Mouse (Mus musculus) adrenal gland, adult 8-10 months (tissue): Measurements from ENCODE around the gene Ftl1. TPM values are rescaled to one million over a fixed set of nuclear protein-coding genes. Genes with fewer than 3 reads are reported as not detected.
"Not testable (repeated sequence)": the region's sequence is repeated elsewhere in the genome, so short reads cannot be mapped to it uniquely, and the experiment has no call there.

Source experiments
- DNase-seq: peaks from one replicate; pipeline ENCODE4 v3.0.0; 2022
- total RNA-seq, 4 experiments: library from RNA; stranded (reverse); gene quantifications; 2 replicates each; pipeline ENCODE4 v1.2.4; 2022

Ftl1 gene
- total RNA-seq, result 1,000 to 10,000 TPM; 1,223 to 1,354 (median 1,306) TPM

DNA sequence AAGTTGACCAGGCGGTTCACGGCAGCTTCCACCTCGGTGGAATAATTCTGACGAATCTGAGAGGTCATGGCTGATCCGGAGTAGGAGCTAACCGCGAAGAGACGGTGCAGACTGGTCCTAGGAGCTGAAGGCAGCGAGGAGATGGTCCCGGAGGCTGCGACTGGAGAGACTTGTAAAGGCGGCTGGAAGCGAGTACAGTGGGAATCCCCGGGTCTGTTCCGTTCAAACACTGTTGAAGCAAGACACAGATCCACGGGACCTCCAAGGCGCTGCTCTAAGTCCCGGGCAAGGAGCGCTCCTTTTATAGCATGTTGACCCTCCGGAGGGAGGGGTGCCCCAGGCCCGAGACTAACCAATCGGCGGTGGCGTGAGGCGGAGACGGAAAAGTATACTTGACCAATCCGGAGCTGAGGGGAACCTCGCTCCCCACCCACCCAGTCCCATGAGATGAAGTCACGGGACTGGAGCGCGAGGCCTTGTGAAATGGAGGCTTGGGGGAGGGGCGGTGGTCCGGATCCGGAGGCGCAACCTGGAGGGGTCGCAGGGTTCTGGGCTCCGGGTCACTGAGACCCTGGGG is at the start of gene Ftl1:
Gene Ftl1 (minus strand): TSS at position 321 of the 577 bp plus-strand sequence.
- peak; percentile 98 for DNase-seq

DNA sequence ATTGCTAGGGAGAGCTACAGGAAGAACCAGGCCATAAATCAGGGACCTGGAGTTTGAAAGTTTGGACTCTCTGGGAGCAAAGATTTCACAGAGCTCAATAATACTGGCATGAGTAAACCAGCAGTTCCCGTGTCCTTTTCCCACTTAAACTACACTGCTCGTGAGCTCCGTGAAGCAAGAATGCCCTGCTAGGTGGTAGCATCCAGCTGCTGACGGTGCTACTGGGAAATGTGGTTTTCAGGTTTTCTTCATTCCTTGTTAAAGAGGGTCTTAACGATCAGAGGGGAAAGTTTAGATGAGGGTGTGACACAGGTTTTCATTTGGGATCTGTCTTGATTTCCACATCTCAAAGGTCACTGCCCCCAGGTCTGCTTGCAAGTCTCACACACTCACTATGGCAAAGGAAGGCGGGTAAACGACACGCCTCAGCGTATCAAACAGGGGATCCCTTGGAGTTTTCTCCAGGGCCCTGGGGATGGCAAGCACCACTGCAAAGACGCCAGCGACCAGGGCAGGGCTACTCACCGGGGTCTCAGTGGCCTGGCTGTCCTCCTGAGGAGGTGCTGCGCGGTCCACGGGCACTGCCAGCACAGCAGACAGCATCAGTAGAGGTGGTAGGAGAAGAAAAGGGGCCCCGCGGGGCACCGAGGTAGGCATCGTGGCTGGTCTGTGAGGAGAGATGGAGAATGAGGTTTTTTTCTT is 49.6 kb upstream of the Ftl1 start:
- DNase-seq, result no peak

DNA sequence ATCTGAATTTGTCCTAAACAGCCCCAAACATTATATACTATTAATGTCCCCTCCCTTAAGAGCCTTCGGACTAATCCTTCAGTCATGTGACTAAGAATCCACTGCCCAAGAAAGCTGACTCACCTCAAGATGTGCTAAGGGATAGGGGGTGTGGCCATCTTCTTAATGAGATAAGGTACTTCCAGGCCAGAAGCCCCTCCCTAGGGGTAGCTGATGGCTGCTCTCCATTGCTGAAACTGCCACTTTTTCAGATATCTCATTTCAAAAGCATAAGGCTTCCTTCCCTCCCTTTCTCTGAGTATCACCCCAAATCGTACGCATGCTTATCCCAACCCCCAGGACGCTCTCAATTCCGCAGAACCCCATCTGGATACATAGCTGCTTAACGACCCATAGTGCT is 48.9 kb upstream of the Ftl1 start:
- DNase-seq, result no peak

DNA sequence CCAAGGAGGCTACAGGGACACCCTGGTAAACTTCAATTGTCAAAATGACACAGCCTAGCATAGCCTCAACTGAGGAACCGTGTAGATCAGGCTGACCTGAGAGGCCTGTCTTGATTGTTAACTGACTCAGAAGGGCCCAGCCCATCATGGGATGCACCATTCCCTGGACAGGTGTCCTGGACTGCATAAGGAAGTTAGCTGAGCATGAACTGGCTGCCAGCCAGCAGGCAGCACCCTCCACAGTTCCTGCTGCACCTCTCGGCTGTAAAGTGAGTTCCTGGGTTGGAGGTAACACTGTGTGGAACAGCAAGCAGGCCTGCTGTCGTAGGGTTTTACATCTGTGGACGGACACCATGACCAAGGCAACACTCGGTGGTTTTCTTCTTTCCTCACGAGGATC is 47.9 kb upstream of the Ftl1 start:
- no peak for DNase-seq

DNA sequence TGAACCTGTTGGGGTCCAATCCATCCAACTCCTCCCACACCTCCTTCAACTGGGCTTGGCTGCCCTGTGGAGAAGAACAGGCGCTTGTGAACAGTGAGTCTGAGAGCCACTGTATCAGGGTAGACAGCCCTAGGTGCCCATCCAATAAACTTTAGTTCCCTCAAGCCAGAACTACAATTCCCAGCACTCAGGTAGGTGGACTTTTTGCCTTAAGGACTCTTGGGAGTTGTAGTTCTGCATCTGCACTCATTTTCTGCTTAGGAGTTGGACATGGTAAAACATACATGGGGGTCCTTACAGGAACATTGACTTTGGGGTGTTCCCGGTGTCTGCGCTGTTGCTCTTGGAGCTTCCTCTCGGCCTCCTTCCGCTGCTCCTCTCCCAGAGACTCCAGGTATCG is 38.7 kb upstream of the Ftl1 start:
- no peak for DNase-seq

DNA sequence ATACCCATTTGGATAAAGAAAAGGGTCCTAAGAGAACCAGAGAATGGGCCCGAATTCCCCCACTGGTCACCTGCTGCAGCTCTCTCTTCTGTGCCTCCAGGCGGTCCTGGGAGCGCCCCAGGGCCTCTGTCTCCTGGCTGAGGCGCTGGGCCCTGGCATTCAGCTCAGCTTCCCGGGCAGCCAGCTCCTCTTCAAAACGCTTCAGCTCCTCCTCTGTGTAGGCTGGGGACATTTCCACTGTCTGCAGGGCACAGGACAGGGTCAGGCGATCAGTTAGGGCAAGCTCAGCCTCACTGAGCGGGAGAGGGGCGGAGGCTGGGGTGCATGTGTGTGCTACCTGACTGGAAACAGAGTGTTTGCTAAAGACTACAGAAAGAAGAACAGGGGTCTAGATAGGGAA is 34.9 kb upstream of the Ftl1 start:
- DNase-seq, result no peak

DNA sequence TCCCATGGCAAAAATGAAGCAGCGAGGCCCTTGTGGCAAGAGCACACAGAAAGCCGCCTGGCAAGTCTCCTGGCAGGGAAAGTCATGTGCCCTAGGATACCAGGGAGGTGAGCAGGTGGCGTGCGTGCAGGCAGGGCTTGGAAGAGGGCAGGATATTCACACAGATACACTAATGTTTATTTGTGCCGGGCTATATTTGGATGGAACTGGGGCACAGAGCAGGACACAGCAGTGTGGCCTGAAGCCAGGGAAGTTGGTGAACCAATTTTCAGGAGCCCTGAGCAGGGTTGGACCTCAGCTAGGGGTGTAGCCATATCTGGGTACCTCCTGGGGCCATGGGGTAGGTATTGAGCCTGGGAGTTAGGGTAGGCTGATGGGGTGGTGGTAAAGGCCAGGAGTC is 33.3 kb upstream of the Ftl1 start:
- no peak for DNase-seq

DNA sequence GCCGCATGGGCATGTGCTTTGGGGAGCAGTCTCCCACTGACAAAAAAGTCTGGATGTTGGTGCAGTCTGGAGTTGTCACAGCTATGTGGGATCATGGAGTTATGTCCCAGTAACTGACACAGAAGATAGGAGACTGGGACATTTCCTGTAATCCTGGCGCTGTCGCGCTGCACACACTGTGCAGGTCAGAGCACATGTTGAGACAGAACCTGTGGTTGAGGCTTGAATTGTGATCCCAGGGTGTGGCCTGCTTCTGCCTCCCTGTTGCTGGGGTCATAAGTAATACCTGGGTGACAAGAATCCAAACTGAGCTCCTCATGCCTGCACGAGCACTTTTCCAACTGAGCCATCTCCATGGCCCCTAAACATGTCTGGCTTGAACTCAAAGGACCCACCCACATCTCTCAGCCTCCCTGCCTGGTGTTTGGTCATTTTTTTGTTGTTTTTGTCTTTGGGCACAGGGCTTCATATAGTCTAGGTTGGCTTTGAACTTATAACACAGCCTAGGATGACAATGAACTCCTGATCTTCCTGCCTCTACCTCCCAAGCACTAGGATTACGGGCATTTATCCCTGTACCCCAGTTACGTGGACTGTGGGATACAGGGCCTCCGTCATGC is 32.7 kb upstream of the Ftl1 start:
- no peak for DNase-seq

DNA sequence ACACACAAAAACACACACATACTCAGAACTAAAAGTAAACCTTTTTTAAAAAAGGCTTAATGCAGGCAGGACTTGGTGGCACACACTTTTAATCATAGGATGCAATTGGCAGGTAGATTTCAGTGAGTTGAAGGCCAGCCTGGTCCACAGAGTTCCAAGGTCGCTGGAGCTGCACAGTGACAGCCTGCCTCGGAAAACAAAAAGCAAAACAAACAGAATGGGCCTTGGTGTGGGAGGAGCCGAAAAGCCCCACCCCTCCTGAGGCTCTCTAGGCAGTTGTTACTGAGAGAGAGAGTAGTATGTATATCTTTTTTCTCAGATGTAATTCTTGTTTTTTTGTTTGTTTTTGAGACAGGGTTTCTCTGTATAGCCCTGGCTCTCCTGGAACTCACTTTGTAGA is 31.6 kb upstream of the Ftl1 start:
- DNase-seq, result peak; percentile 62

DNA sequence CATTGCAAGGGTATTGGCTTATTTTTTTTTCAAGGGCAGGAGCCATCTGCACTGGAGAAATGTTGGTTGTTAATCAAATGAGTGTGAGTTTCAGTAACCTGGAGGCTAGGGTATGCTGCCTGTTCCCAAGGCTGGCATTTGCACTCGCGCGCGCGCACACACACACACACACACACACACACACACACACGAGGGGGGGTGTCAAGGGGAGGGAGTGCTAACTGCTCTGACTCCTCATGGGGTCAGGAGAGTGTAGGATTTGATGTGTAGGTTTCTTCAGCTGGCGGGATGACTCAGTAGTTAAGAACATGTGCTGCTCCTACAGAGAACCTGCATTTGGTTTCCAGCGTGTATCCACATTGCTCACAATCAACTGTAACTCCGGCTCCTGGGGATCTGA is 31.1 kb upstream of the Ftl1 start:
- no peak for DNase-seq

DNA sequence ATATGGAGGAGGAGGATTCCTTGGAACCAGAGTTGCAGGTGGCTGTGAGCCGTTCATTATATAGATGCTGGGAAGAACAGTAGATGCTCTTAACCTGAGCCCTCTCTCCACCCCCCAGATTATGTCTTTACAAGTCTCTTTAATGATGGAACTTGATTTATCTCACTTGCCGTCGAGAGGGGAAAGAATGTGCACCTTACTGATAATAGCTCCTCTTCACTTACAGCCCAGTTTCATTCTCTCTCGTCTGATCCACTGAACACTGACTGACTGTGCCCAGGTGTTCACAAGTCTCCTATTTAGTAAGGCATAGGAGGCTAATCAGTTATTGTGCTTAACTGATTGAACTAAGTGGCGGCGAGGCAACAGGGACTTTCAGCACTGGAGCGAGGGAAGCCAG is 29.9 kb upstream of the Ftl1 start:
- no peak for DNase-seq

DNA sequence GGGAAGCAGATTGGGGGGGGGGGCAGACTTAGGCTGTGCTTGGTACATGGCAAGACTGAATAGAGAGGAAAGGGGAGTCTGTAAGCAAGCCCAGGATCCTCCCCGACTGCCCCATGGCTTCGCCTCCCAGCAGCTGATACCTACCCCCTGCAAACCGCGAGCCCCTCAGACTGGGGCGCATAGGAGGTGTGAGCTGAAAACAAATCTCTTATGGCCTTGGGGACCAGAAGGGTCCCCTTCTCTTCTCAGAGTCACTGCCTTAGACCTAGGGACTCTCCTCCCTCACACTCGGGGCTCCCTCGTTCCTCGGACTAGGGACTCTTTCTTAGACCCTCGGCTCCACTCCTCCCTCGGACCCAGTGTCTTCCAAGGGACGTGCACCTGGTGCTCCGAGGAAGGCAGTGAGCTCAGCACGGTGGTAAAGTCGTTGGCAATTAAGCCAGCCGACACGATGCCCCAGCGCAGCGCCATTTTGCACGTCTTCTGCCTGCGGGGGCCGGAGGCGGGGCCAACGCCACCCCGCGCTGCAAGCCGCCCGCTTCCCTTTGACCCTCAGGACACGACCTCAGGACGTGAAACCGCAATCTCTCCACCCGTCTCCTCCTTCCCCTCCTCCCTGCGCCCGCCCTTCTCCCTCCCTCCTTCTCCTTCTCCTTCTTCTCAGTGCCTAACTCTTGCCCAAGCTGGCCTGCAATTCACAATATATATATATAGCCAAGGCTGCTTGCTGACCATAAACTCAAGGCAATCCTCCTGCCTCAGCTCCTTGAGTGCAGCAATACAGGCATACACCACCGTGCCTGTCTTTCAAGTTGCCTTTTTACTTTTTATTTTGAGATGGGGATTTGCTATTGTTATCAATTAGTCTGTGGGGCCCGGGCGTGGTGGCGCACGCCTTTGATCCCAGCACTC is 28.9 kb upstream of the Ftl1 start, which contains the start of gene Dhdh:
Gene Dhdh (minus strand): TSS at position 513 of the 912 bp plus-strand sequence.
- peak; percentile 80 for DNase-seq

DNA sequence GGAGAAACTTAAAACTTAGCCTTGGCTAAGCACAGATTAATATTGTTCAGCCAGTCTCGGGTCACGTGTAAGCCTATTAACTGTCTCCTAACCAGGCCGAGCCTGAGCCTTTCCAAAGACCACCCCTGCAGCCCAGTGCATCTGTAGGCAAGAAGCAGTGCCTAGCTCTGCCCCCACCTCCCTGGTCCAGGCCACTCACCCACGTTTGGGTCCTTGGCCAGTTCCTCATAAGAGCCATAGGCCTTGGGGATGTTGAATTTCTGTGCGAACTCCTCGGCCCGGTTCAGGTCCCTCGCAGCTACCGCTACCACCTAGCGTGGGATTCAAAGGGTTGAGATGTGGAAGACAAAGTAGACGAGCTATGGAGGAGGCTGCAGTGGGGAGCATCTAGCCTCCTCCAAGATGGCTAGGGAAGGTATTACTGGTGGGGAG is 28.2 kb upstream of the Ftl1 start:
- DNase-seq, result no peak

DNA sequence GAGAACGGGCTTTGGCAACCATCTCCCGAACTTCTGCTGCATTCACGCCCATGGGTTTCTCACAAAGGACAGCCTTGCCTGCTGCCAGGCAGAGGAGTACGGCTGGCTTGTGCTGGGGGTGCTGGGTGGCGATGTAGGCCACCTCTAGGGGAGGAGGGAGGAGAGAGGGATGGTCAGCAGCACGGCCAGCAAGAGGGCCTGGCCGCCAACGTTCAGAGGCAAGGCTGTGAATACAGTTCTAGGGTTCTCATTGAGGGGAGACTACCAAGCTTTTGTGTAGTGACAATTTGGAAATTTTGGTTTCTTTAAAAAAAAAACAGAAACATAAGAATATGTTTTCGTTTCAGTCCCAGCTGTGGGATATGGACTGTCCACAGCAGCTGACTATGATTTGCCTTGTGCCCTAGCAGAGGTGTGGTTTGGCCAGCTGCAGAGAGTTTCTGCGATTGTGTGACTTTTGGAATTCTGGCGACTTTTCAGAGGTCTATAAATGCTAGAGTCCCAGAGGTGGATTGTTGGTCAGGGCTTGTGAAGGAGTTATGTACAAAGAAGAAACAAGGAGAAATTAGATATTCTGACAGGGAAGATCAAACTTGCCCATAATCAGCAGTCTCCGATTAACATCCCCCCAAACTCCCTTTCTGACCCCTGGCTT is 27.2 kb upstream of the Ftl1 start, which contains the start of gene Gm45808:
Gene Gm45808 (minus strand): TSS at position 51 of the 655 bp plus-strand sequence.
- DNase-seq, result no peak

DNA sequence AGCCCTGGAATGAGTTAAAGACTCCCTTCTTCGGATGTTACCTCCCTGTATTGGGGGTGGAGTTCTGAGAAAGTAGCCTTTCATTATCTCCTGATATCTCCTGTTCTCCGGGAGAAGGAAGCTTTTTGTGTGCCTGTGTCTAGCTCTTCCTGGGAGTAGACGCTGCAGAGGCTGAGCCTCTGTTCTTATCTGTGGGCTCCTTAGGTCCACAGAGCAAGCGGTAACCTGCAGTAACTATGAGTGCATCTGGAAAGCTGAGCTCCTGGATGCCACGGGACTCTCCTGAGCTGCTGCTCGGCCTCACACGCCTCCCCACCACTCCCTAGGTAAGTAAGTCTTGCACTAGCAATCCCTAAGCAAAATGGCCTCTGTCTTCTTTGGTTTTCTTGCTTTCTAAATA is 26.5 kb upstream of the Ftl1 start:
- no peak for DNase-seq

DNA sequence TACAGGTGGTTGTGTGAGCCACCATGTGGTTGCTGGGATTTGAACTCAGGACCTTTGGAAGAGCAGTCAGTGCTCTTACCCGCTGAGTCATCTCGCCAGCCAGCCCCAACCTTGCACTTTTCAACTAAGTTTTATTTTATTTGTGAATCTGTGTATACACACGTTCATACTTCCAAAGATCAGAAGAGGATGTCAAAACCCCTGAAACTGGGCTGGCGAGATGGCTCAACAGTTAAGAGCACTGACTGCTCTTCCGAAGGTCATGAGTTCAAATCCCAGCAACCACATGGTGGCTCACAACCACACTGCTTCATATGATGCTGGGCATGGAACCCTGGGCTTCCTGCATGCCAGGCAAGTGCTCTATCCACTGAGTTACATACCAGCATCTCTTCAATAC is 25.3 kb upstream of the Ftl1 start:
- not testable (repeated sequence) for DNase-seq

DNA sequence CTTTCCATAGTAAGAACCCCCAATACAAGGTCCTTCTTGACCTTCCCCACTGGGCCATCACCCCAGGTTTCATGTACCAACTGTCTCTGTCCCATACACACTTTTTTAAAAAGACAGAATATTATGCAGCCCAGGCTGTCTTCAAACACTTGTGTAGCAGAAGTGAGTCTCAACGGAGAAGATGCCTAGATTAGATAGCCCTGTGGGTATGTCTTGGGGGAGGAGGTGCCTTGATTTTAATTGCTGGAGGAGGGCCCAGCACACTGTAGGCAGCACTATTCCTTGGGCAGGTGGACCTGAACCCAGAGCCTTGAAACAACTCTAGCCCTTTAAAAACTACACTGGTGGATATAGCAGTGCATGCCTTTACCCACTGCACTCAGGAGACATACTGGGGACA is 22.5 kb upstream of the Ftl1 start:
- no peak for DNase-seq

DNA sequence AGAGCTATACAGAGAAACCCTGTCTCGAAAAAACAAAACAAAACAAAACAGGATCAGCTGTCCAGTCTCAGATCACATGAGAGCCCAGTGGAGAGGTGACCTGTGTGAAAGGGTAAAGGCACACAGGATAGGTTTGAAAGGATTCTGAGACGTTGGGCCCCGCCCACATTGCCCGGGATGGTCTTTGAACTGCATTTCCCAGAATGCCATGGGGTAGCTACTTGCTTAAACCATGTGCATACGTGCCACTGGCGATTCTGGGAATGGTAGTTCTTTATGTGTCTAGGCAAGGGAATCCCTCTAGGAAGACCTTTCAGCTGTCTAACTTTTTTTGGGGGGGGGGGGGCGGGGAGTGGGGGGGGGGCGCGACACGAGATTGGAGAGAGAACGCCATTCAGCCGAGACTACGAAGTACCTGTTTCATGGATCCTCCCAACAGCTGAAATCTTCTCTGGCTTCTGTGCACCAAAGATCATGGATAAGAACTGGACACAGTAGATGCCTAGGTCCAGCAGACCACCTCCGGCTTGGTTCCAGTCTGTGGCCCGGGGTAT is 21.8 kb upstream of the Ftl1 start, which contains the start of gene Tulp2:
Gene Tulp2 (plus strand): TSS at position 504 of the 554 bp plus-strand sequence.
- no peak for DNase-seq

DNA sequence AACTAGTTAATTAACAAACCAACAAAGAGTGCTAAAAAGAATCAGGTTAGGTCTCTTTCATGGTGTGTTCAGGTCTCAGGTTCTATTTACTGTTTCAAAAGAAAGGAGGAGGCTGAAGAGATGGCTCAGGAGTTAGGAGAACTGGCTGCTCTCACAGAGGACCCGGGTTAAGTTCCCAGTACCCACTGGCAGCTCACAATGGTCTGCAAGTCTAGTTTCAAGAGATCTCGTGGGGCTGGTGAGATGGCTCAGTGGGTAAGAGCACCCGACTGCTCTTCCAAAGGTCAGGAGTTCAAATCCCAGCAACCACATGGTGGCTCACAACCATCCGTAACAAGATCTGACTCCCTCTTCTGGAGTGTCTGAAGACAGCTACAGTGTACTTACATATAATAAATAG is 20.6 kb upstream of the Ftl1 start:
- DNase-seq, result not testable (repeated sequence)

DNA sequence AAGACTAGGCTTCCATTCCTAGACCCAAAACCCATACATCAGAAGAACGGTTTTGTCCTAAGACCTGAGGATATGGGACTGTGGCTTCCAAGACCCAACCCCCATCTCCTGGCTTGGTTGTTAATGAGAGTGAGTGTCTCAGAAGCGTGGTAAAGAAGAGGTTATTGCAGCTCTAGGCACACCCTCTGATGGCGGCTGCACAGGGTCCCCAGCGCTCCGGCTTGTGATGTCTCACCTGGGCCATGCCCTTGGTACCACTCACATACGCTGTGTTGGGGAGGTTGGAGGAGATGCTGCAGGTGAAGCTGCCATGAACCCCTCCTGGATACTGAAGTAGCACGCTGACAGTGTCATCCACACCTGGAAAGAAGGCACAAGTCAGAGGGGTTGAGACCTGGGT is 19.1 kb upstream of the Ftl1 start:
- no peak for DNase-seq

DNA sequence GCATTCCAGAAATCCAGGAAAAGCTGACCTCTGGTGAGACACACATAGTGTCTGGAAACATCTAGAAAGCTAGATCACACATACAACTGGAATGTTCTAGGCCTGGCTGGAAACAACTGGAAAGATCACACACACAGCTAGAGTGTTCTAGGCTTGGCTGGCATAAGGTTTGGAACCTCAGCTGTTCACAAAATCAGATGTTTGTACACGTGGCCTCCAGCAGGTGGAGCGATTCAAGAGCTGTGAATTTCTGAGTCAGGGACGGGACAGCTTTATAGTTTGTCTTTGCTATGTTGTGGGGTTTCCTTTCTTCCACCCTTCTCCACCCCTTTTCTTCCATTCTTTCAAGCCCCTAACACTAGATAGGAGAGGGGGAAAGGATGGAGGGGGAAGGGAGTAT is 17.3 kb upstream of the Ftl1 start:
- DNase-seq, result no peak

DNA sequence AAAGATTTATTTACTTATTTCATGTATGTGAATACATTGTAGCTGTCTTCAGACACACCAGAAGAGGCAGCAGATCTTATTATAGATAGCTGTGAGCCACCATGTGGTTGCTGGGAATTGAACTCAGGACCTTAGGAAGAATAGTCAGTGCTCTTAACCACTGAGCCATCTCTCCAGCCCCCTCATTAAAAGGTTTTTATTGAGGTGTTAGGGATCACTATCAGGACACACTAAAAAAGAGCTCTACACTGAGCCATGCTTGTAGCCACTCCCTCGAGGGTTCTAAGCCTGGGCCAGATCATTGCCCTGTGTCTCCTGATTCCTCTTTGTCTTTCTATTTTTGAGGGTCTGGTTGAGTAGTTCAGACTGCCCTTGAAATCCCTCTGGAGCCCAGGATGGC is 16.8 kb upstream of the Ftl1 start:
- DNase-seq, result no peak
